Mouse (Mus musculus): ENCODE results near the gene Lrrn4. TPM values are rescaled to one million over a fixed set of nuclear protein-coding genes. Genes with fewer than 3 reads are reported as not detected.

Gene Lrrn4
- total RNA-seq, 1 experiment from 2014 or later: 0.23 TPM

GRCm38 (mm10) chr2:132876991-132877390, 3.7 kb downstream of the Lrrn4 start:
- ATAC-seq (ENCODE audit: extremely low read depth, insufficient number of reproducible peaks, low FRiP score, poor library complexity, severe bottlenecking): no peak

GRCm38 (mm10) chr2:132873657-132874326, 6.9 kb downstream of the Lrrn4 start:
- ATAC-seq (ENCODE audit: extremely low read depth, insufficient number of reproducible peaks, low FRiP score, poor library complexity, severe bottlenecking): no peak

DNA sequence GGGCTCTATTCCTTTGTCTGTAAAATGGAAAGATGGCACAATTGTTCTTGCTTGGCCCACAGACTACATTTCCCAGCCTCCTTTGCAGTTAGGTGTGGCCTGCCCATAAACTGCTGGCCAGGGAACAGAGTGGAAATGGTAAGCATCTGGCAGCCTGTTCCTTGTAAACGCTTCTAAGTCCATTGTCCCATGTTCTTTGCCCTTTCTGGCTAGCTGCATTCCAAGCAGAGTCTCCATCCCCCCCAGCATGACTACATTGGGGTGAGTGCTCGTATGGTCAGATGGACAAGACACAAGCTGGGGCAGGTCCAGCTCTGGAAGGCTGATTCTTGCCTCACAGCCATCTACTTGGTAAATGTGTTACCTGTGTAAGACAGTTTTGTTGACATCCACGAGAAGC, 9.0 kb downstream of the Lrrn4 start:
- no peak for ATAC-seq (ENCODE audit: extremely low read depth, insufficient number of reproducible peaks, low FRiP score, poor library complexity, severe bottlenecking)

- no peak for ATAC-seq (ENCODE audit: extremely low read depth, insufficient number of reproducible peaks, low FRiP score, poor library complexity, severe bottlenecking)
These were observed 10.4 kb downstream of the Lrrn4 start for GRCm38 (mm10) chr2:132870286-132870685.

DNA sequence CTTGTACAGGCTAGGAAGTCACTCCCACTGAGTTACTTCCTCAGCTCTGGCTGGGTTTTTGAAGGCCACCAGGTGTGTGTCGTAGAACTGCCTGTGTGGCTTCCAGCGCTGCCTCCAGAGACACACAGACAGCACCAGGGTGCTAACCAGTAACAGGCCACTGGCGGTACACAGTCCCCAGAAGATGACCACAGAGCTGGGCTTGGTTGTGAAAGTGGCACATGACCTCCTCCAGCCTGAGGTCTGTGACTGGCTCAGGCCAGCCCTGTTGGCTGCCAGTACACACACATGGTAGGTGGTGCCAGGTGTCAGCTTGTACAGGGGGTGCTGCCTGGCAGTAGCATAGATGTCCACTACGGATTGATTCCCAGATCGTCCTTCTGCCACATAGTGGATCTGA, 11.0 kb downstream of the Lrrn4 start:
- peak; percentile 4; the same call in 1 of the 2 replicates for ATAC-seq (ENCODE audit: extremely low read depth, insufficient number of reproducible peaks, low FRiP score, poor library complexity, severe bottlenecking)

DNA sequence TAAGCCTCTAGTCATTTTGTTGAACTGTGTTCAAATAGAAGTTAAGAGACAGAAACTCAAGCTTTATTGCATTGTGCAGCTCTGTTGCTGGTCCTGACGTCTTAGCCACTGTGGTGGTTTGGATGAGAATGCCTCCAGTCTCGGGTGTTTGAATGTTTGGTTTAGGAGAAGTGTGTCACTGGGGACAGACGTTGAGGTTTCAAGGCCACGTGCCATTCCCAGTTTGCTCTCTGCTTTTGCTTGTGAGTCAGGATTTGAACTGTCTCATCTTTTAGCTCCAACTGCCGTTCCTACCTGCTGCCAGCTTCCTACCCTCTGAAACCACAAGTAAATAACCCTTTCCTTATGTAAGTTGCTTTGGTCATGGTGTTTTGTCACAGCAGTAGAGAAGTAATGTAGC, 13.2 kb downstream of the Lrrn4 start:
- no peak for ATAC-seq (ENCODE audit: extremely low read depth, insufficient number of reproducible peaks, low FRiP score, poor library complexity, severe bottlenecking)

DNA sequence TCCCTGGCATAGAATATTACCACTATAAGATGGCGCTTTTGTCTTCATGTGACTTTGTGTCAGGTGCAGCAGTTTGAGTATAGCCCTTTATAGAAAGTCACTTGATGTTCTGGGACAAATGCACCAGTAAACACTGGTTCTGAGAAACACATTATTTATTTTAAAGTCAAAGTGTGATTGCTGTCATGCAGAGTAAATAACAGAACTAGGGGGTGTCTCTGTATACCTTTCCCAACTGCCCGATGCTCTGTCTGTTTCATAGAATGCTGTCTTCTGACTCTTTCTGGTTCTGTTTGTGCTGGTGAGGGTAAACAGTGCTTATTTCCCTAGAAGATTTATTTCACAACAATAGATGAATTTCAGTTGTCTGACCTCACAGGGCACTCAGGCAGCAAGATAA, 17.4 kb downstream of the Lrrn4 start:
- no peak for ATAC-seq (ENCODE audit: extremely low read depth, insufficient number of reproducible peaks, low FRiP score, poor library complexity, severe bottlenecking)

DNA sequence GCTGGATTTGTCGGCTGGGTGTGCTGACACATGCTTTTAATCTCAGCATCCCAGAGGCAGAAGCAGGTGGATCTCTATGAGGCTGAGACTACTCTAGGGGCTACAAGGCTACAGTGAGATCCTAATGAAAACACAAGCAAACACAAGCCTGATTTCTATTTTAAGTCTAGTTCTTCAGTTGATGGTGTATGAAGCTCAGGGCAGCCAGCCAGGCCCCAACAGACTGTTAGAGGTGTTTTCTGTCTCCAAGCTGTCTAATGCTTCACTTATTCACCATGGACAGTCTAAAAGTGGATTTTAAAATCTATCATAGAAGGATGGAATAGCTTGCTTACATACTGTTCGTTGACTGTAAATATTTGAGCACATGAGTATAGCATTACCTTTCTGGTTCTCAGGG, 19.2 kb downstream of the Lrrn4 start:
- no peak for ATAC-seq (ENCODE audit: extremely low read depth, insufficient number of reproducible peaks, low FRiP score, poor library complexity, severe bottlenecking)

DNA sequence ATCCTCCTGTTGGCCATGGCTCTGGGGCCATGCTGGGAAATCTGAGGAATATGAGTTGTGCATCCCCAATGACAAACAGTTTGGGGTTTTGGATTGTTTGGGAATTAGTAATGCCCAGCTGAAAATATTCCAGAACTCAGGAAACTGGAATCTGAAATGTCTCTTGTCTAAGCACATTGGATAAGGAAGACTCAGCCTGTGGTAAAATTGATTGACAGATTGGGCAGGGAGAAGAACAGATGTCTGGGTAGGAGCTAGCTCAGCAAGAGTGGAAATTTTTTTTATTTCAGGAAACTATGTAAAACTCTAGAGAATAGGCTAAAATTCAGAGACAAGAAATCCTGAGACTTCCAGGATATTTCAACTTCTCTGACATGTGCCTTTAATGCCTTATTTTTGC, 20.3 kb downstream of the Lrrn4 start:
- ATAC-seq (ENCODE audit: extremely low read depth, insufficient number of reproducible peaks, low FRiP score, poor library complexity, severe bottlenecking): no peak

- ATAC-seq (ENCODE audit: extremely low read depth, insufficient number of reproducible peaks, low FRiP score, poor library complexity, severe bottlenecking): no peak
These were observed 24.4 kb downstream of the Lrrn4 start for GRCm38 (mm10) chr2:132856333-132856732.

GRCm38 (mm10) chr2:132853051-132853450, 27.6 kb downstream of the Lrrn4 start:
- no peak for ATAC-seq (ENCODE audit: extremely low read depth, insufficient number of reproducible peaks, low FRiP score, poor library complexity, severe bottlenecking)

DNA sequence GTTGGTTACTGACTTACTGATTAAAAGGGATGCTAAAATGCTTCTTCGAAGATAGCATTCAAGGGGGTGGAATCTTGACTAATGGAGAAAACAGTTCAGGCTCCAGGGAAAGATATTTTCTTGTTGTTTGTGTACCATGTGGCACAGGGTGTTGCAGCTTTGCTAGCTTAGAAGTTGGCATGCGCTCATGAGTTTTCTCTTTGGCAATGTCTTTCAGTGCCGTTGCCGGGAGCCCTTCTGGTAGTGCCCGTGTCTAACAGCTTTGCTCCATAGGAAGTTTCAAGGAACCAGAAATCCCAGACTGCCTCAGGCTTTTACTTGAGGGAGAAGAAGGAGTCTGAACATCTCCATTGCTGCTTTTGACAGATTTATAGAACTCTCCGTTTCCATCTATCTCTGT, 31.6 kb downstream of the Lrrn4 start:
- ATAC-seq (ENCODE audit: extremely low read depth, insufficient number of reproducible peaks, low FRiP score, poor library complexity, severe bottlenecking): no peak

- ATAC-seq (ENCODE audit: extremely low read depth, insufficient number of reproducible peaks, low FRiP score, poor library complexity, severe bottlenecking): no peak
These were observed 32.3 kb downstream of the Lrrn4 start for GRCm38 (mm10) chr2:132848361-132848760.

- no peak for ATAC-seq (ENCODE audit: extremely low read depth, insufficient number of reproducible peaks, low FRiP score, poor library complexity, severe bottlenecking)
These were observed 33.1 kb downstream of the Lrrn4 start for GRCm38 (mm10) chr2:132847581-132847980.

GRCm38 (mm10) chr2:132846407-132847358, 34.0 kb downstream of the Lrrn4 start, which contains the start of gene Crls1:
Crls1 (plus strand) TSS chr2:132846666.
- ATAC-seq (ENCODE audit: extremely low read depth, insufficient number of reproducible peaks, low FRiP score, poor library complexity, severe bottlenecking): peak; percentile 94

- no peak for ATAC-seq (ENCODE audit: extremely low read depth, insufficient number of reproducible peaks, low FRiP score, poor library complexity, severe bottlenecking)
These were observed 39.6 kb downstream of the Lrrn4 start for GRCm38 (mm10) chr2:132841071-132841470.
